Mouse (Mus musculus) embryonic stem cell, embryonic (primary cell): ENCODE results near the gene Gramd1a.

ENCODE experiments used
- CTCF ChIA-PET, 4 experiments: fragments of 300-600 bp in 2 of 4; fragments of 350-600 bp in 2 of 4; sonication (Branson Sonifier 250); formaldehyde crosslinking; loops; one replicate each; lab custom pipeline; 2022; ENCODE audit warnings: inconsistent platforms in 2 of 4; lab: Charles Lee
- POLR2A ChIA-PET, 4 experiments: fragments of 300-600 bp in 2 of 4; fragments of 350-600 bp in 2 of 4; sonication (Branson Sonifier 250); formaldehyde crosslinking; loops; one replicate each; lab custom pipeline; 2022; ENCODE audit warnings: antibody characterized with exemption in 4 of 4, inconsistent platforms in 1 of 4; lab: Charles Lee

Gramd1a gene

GRCm38 (mm10) chr7:31096892-31097564 lies 58.7 kb downstream of the Gramd1a start:
- POLR2A ChIA-PET = interaction anchor here in 2 of 4 experiments (1.1 to 1.7 kb wide), 7 partner anchors 19 to 141 kb away, joined by 3 to 8 read pairs (median 4); partner anchors contain the start of genes Gramd1a (in 1 of the 2) and Usf2 (in 1 of the 2)
- CTCF ChIA-PET = interaction anchor here (0.5 to 2.6 kb wide), 77 partner anchors 8 to 797 kb away, joined by 3 to 30 read pairs (median 5); partner anchors contain the start of genes Gramd1a (in 3 of the 4), Lgi4 (in 3 of the 4), Fam187b (in 2 of the 4) and Fxyd1 (in 1 of the 4)

GRCm38 (mm10) chr7:31094774-31095501 lies 60.8 kb downstream of the Gramd1a start:
- CTCF ChIA-PET = interaction anchor here (0.5 to 2.1 kb wide), 32 partner anchors 10 to 423 kb away, joined by 3 to 10 read pairs (median 4); partner anchors contain the start of genes Lgi4 (in 2 of the 4), Fxyd7 (in 1 of the 4), Gramd1a (in 1 of the 4) and Pmis2 (in 1 of the 4)
- POLR2A ChIA-PET = interaction anchor here in 1 of 4 experiments (0.6 to 1.2 kb wide), 2 partner anchors 10 to 12 kb away, joined by 3 to 4 read pairs; no protein-coding TSS in a partner anchor

- ChIA-PET POLR2A (interaction anchor here in 1 of 4 experiments (0.6 kb wide), 1 partner anchor 121 kb away, joined by 3 read pairs; no protein-coding TSS in a partner anchor), CTCF (no interaction called here)
Observed at GRCm38 (mm10) chr7:31089721-31090120, 66.0 kb downstream of the Gramd1a start.

GRCm38 (mm10) chr7:31088206-31088605 lies 67.5 kb downstream of the Gramd1a start:
- POLR2A ChIA-PET = no interaction called here
- CTCF ChIA-PET = interaction anchor here in 3 of 4 experiments (0.5 to 3.2 kb wide), 6 partner anchors 10 to 89 kb away, joined by 3 to 23 read pairs (median 6); no protein-coding TSS in a partner anchor

GRCm38 (mm10) chr7:31087262-31087661 lies 68.4 kb downstream of the Gramd1a start:
- ChIA-PET POLR2A (interaction anchor here in 1 of 4 experiments (1.2 kb wide), 1 partner anchor 15 kb away, joined by 6 read pairs; no protein-coding TSS in a partner anchor), CTCF (interaction anchor here in 3 of 4 experiments (0.6 to 3.2 kb wide), 8 partner anchors 9 to 370 kb away, joined by 3 to 23 read pairs (median 6); no protein-coding TSS in a partner anchor)

- ChIA-PET POLR2A (interaction anchor here in 2 of 4 experiments (0.6 to 1.2 kb wide), 2 partner anchors 16 to 1305 kb away, joined by 4 to 6 read pairs; no protein-coding TSS in a partner anchor), CTCF (interaction anchor here in 1 of 4 experiments (2.7 to 3.2 kb wide), 2 partner anchors 8 to 12 kb away, joined by 14 to 23 read pairs; no protein-coding TSS in a partner anchor)
Observed at GRCm38 (mm10) chr7:31086175-31086755, 69.4 kb downstream of the Gramd1a start.

- CTCF ChIA-PET = interaction anchor here in 3 of 4 experiments (0.6 to 3.7 kb wide), 7 partner anchors 10 to 280 kb away, joined by 3 to 30 read pairs (median 3); no protein-coding TSS in a partner anchor
Observed at GRCm38 (mm10) chr7:31085171-31085570, 70.5 kb downstream of the Gramd1a start.

GRCm38 (mm10) chr7:31084140-31084539 lies 71.6 kb downstream of the Gramd1a start:
- ChIA-PET CTCF (interaction anchor here in 2 of 4 experiments (0.6 to 3.7 kb wide), 4 partner anchors 11 to 211 kb away, joined by 3 to 30 read pairs (median 4); no protein-coding TSS in a partner anchor), POLR2A (interaction anchor here in 2 of 4 experiments (0.8 to 1.7 kb wide), 5 partner anchors 11 to 129 kb away, joined by 3 to 6 read pairs (median 5); no protein-coding TSS in a partner anchor)

More at GRCm38 (mm10) chr7:31085171-31085570, 70.5 kb downstream of the Gramd1a start:
- POLR2A ChIA-PET = interaction anchor here in 2 of 4 experiments (1.0 to 1.7 kb wide), 5 partner anchors 10 to 130 kb away, joined by 3 to 6 read pairs (median 5); no protein-coding TSS in a partner anchor

- ChIA-PET CTCF (interaction anchor here in 3 of 4 experiments (0.6 to 3.7 kb wide), 11 partner anchors 12 to 228 kb away, joined by 3 to 30 read pairs (median 3); partner anchors contain the start of gene Lgi4 (in 1 of the 3)), POLR2A (interaction anchor here in 2 of 4 experiments (0.6 to 1.6 kb wide), 7 partner anchors 9 to 449 kb away, joined by 3 to 6 read pairs (median 3); no protein-coding TSS in a partner anchor)
Observed at GRCm38 (mm10) chr7:31082831-31083588, 72.7 kb downstream of the Gramd1a start.

GRCm38 (mm10) chr7:31082106-31082505 lies 73.6 kb downstream of the Gramd1a start:
- ChIA-PET CTCF (interaction anchor here in 1 of 4 experiments (0.8 to 3.7 kb wide), 2 partner anchors 16 to 29 kb away, joined by 4 to 30 read pairs; no protein-coding TSS in a partner anchor), POLR2A (interaction anchor here in 2 of 4 experiments (0.5 to 1.6 kb wide), 3 partner anchors 15 to 16 kb away, joined by 3 to 6 read pairs (median 3); no protein-coding TSS in a partner anchor)

- ChIA-PET CTCF (interaction anchor here in 2 of 4 experiments (0.7 to 1.0 kb wide), 2 partner anchors 16 to 17 kb away, joined by 3 read pairs; no protein-coding TSS in a partner anchor), POLR2A (interaction anchor here in 3 of 4 experiments (0.6 to 1.7 kb wide), 3 partner anchors 14 to 428 kb away, joined by 3 read pairs; no protein-coding TSS in a partner anchor)
Observed at GRCm38 (mm10) chr7:31081106-31081505, 74.6 kb downstream of the Gramd1a start.

GRCm38 (mm10) chr7:31080611-31081010 lies 75.1 kb downstream of the Gramd1a start:
- ChIA-PET POLR2A (interaction anchor here in 3 of 4 experiments (0.6 to 1.7 kb wide), 3 partner anchors 14 to 427 kb away, joined by 3 read pairs; no protein-coding TSS in a partner anchor), CTCF (interaction anchor here in 3 of 4 experiments (0.7 to 1.0 kb wide), 3 partner anchors 14 to 18 kb away, joined by 3 read pairs; no protein-coding TSS in a partner anchor)
